Mouse (Mus musculus) splenic B cell, adult 2 months (primary cell): Measurements from ENCODE around the gene Rnase2b.
"Not testable (repeated sequence)": the region's sequence is repeated elsewhere in the genome, so short reads cannot be mapped to it uniquely, and the experiment has no call there.

Source experiments
- DNase-seq: peaks from one replicate; pipeline ENCODE4 v3.0.0-alpha.2; 2011; ENCODE audit warnings: low read depth, low spot score
- H3K27me3 ChIP-seq: 2 replicates; pipeline ENCODE4 v1.6.1; 2012; ENCODE audit warnings: mild to moderate bottlenecking, low read length, moderate library complexity, mixed read lengths; ENCODE audit not compliant: control insufficient read depth, poor library complexity, insufficient read depth, severe bottlenecking
- H3K36me3 ChIP-seq: 2 replicates; pipeline ENCODE4 v1.6.1; 2012; ENCODE audit warnings: mild to moderate bottlenecking, low read length, moderate library complexity, mixed read lengths; ENCODE audit not compliant: control insufficient read depth, poor library complexity, insufficient read depth, severe bottlenecking

Gene Rnase2b

DNA sequence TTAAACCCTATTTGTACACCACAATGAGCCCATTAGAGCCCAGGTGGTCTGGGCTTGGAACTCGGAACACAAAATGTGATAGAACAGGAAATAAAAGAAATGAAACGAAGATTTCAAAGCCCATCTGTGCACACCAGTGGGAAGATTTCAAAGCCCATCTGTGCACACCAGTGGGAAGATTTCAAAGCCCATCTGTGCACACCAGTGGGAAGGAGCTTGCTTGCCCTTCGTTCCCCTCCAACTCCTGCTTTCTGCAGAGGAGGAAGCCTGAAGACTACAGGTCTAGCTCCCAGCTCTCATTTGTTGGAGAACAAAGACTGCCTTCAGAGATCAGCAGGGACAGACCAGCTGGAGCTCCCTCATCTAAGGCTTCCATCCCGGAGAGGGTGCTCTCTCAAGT lies 10.9 kb downstream of the Rnase2b start:
- H3K36me3 ChIP-seq, DNase-seq, H3K27me3 ChIP-seq: not testable (repeated sequence)

DNA sequence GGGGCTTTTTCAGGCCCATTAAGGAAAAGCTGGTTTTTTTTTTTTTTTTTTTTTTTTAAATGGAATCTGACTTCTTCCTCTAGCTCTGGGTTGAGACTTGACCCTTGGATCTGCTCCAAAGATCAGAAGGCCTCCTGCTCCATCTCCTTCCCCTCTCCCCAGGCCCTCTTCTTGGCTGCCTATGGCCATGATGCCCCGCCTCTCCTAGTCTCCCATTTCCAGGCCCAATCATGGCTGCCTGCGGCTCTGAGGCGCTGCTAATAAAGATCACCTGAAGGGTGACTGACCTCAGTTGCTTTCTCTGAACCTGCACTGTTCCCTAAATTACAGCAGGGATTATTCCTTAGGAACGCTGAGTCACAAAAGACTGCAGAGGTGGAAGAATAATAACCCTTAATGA lies 11.8 kb downstream of the Rnase2b start:
- DNase-seq, result no peak
- Histone ChIP-seq H3K36me3 (no peaks in the 10 kb centered on the region), H3K27me3 (no peaks in the 10 kb centered on the region)

DNA sequence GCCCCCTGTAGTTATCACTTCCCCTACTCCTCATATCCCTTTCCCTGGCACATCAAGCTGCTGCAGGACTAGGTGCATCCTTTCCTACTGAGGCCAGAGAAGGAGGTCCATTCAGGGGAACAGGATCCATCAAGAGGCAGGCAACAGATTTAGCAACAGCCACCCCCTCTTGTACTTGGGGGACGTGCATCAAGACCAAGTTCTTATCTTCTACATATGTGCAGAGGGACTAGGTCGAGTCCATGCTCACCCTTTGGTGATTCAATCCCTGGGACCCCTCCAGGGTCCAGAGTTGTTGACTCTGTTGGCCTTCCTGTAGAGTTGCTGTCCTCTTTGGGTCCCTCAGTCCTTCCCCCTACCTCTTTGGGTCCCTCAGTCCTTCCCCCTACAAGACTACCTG lies 19.0 kb downstream of the Rnase2b start:
- H3K36me3 ChIP-seq, DNase-seq, H3K27me3 ChIP-seq: not testable (repeated sequence)

GRCm38 (mm10) chr14:51195681-51196080 lies 33.6 kb downstream of the Rnase2b start:
- no peak for DNase-seq
- Histone ChIP-seq H3K36me3 (no peaks in the 10 kb centered on the region), H3K27me3 (no peaks in the 10 kb centered on the region)

GRCm38 (mm10) chr14:51199098-51200023 lies 37.3 kb downstream of the Rnase2b start, which contains the start of gene Ang2:
Ang2 (minus strand) TSS chr14:51199148.
- DNase-seq, result no peak
- H3K36me3 ChIP-seq, result no peaks in the 10 kb centered on the region

GRCm38 (mm10) chr14:51200054-51200453 lies 38.0 kb downstream of the Rnase2b start:
- DNase-seq, result no peak
- no peaks in the 10 kb centered on the region for H3K36me3 ChIP-seq
- H3K27me3 ChIP-seq, result no peaks in the 10 kb centered on the region

More at GRCm38 (mm10) chr14:51199098-51200023, 37.3 kb downstream of the Rnase2b start, which contains the start of gene Ang2:
- H3K27me3 ChIP-seq, result no peaks in the 10 kb centered on the region

DNA sequence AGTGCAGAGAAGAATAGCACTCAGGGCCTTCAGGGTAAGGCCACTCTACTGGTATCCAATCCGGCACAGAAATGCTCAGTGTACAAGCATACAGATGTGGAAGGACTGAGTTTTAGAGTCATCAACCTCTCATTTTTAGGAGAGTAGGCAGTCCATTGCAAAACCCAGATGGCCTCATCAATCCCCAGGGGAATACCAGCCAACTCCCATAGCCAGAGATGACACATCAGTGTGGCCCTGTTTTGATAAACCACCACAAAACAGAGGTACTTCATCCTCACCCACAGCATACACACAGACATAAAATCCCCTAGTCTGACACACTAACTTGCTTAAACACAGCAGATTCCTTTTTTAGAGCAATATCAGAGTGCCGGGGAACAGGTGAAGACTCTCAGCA lies 38.4 kb downstream of the Rnase2b start:
- Histone ChIP-seq H3K27me3 (no peaks in the 10 kb centered on the region), H3K36me3 (no peaks in the 10 kb centered on the region)
- no peak for DNase-seq

DNA sequence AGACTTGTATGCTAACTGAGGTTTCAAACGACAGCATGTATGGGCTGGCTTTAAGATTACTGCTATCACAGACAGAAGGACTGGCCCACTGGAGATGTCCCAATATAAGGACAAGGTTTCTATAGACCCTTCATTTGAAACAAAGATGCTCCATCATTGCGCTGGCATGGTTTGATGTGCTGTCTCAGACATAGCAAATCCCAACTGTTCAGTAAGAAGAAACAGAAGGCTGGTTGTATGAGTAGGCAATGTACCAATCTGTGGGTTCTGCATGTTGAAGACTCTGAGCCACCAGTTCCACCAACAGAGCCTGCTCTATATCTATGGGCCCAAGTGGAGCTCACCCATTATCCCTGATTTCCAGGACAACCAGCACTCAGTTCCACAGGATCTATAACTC lies 41.1 kb downstream of the Rnase2b start, which contains the start of gene Ear14:
Ear14 (plus strand) TSS at position 277 of the 400 bp plus-strand sequence.
- H3K27me3 ChIP-seq, result no peaks in the 10 kb centered on the region
- no peaks in the 10 kb centered on the region for H3K36me3 ChIP-seq
- no peak for DNase-seq
